In genomic region chr8:78431356-78431755, GRCm38 (mm10) we compare ENCODE assay signal across 11 mouse cellular contexts. TPM values are rescaled to one million over a fixed set of nuclear protein-coding genes. Genes with fewer than 3 reads are reported as not detected.
A peak's percentile ranks its signal among the peaks of the same experiment; 100 is the strongest.
DNase-seq lines count a peak whose midpoint lies in the region; ATAC-seq and TF ChIP-seq lines count a peak whose summit lies in the region.
"Had no signal": no experiment of that assay in that cellular context is flagged by ENCODE, and none has a peak within 500 bp of the region (broad histone marks: within the 10 kb centered on the region; RNA-seq: fewer than 3 reads in every experiment).

No protein-coding gene starts in this region.

- no peak for ATAC-seq in forebrain, embryonic 11.5 days (replicated peaks; ENCODE audit: low FRiP score)
- ATAC-seq in forebrain, embryonic 15.5 days (replicated peaks), result no peak

- no peak for TF ChIP-seq CTCF in thymus, adult 2 months (IDR thresholded peaks at IDR 0.05; ENCODE audit: borderline replicate concordance, control insufficient read depth, extremely low read depth, insufficient read depth, low read length, poor library complexity)

- no peak overlapping the region for H3K4me2 ChIP-seq in forebrain, embryonic 11.5 days (ENCODE audit: low read depth, low read length, severe bottlenecking)
- H3K4me2 ChIP-seq in forebrain, embryonic 15.5 days (replicated peaks), result no peak overlapping the region
- H3K4me2 ChIP-seq: liver, embryonic 15.5 days had no signal

- no peaks in the 10 kb centered on the region for H3K36me3 ChIP-seq in forebrain, embryonic 11.5 days (ENCODE audit: control insufficient read depth, insufficient read depth, low read length)
- H3K36me3 ChIP-seq in forebrain, embryonic 15.5 days, result no peaks in the 10 kb centered on the region
- H3K36me3 ChIP-seq in splenic B cell, adult 2 months (ENCODE audit: control insufficient read depth, insufficient read depth, low read length, poor library complexity, severe bottlenecking), result no peaks in the 10 kb centered on the region
- no peaks in the 10 kb centered on the region for H3K36me3 ChIP-seq in thymus, adult 2 months (ENCODE audit: control insufficient read depth, insufficient read depth, low read length)
- H3K36me3 ChIP-seq: liver, embryonic 15.5 days had no signal

- 3% methylated on average over 4 of the region's 4 CpGs for WGBS in forebrain, embryonic 11.5 days
- 4% methylated on average over 4 of the region's 4 CpGs for WGBS in forebrain, embryonic 15.5 days
- 17% methylated on average over 4 of the region's 4 CpGs for WGBS in large intestine, adult 2 months
- WGBS in thymus, adult 2 months, result 11% methylated on average over 4 of the region's 4 CpGs

- no peaks in the 10 kb centered on the region for H3K9me3 ChIP-seq in forebrain, embryonic 11.5 days (ENCODE audit: control insufficient read depth, low read length)
- no peaks in the 10 kb centered on the region for H3K9me3 ChIP-seq in forebrain, embryonic 15.5 days
- H3K9me3 ChIP-seq: liver, embryonic 15.5 days had no signal

- no peak overlapping the region for H3K27ac ChIP-seq in forebrain, embryonic 11.5 days (ENCODE audit: low read depth, low read length)
- H3K27ac ChIP-seq in forebrain, embryonic 15.5 days (replicated peaks), result no peak overlapping the region
- H3K27ac ChIP-seq in thymus, adult 2 months (ENCODE audit: control insufficient read depth, insufficient read depth, low read length), result no peak overlapping the region
- H3K27ac ChIP-seq: liver, embryonic 15.5 days had no signal

- DNase-seq in forebrain, embryonic 11.5 days (ENCODE audit: low spot score), result peak; percentile 77
- DNase-seq in thymus, postnatal 4 days, result peak; percentile 43
- no peak for DNase-seq in thymus, adult 18-20 months
- peak; percentile 4 for DNase-seq in large intestine, adult 2 months (ENCODE audit: low read depth, low spot score)
- peak; percentile 11 for DNase-seq in splenic B cell, adult 2 months (ENCODE audit: low read depth, low spot score)
- no peak for DNase-seq in frontal cortex, adult 2 months (ENCODE audit: extremely low spot score in 1 of 2, low spot score in 1 of 2)
- no peak for DNase-seq in thymus, adult 2 months

- H3K4me3 ChIP-seq in forebrain, embryonic 11.5 days (ENCODE audit: low read depth, low read length), result no peak overlapping the region
- no peak overlapping the region for H3K4me3 ChIP-seq in forebrain, embryonic 15.5 days
- H3K4me3 ChIP-seq in thymus, adult 2 months (ENCODE audit: control insufficient read depth, insufficient read depth, low read length), result no peak overlapping the region
- H3K4me3 ChIP-seq: erythroblast, embryonic 14.5 days; liver, embryonic 15.5 days had no signal

- peaks cover 75% of the 10 kb centered on the region for H3K27me3 ChIP-seq in forebrain, embryonic 11.5 days (ENCODE audit: control insufficient read depth, insufficient read depth, low read length)
- H3K27me3 ChIP-seq in forebrain, embryonic 15.5 days, result peaks cover 82% of the 10 kb centered on the region
- H3K27me3 ChIP-seq in splenic B cell, adult 2 months (ENCODE audit: control insufficient read depth, insufficient read depth, low read length, poor library complexity, severe bottlenecking), result peaks cover 2% of the 10 kb centered on the region; the same call in 1 of the 2 replicates
- peaks cover 7% of the 10 kb centered on the region; the same call in 1 of the 2 replicates for H3K27me3 ChIP-seq in thymus, adult 2 months (ENCODE audit: control insufficient read depth, insufficient read depth, low read length)

- TF ChIP-seq POLR2A in thymus, adult 2 months (IDR thresholded peaks at IDR 0.05; ENCODE audit: control insufficient read depth, extremely low read depth, insufficient read depth, low read length, poor library complexity), result no peak

- peaks cover 13% of the 10 kb centered on the region for H3K4me1 ChIP-seq in forebrain, embryonic 11.5 days (replicated peaks; ENCODE audit: control insufficient read depth, insufficient read depth, low read length)
- H3K4me1 ChIP-seq in forebrain, embryonic 15.5 days, result peaks cover 33% of the 10 kb centered on the region
- H3K4me1 ChIP-seq in thymus, adult 2 months (replicated peaks; ENCODE audit: control insufficient read depth, insufficient read depth, low read length), result no peaks in the 10 kb centered on the region
- H3K4me1 ChIP-seq: liver, embryonic 15.5 days had no signal

- H3K9ac ChIP-seq in forebrain, embryonic 11.5 days (ENCODE audit: low read length), result no peak overlapping the region
- H3K9ac ChIP-seq in forebrain, embryonic 15.5 days (replicated peaks), result no peak overlapping the region
- H3K9ac ChIP-seq: liver, embryonic 15.5 days had no signal

RNA-seq across cellular contexts. Expression of gene Pou4f2, which starts 5.1 kb away (rescaled TPM):
- polyA plus RNA-seq in forebrain, embryonic 11.5 days (2014; fragmentation: Nextera tagmentation; extraction: Ambion mirVana), result not detected in 2 replicates
- polyA plus RNA-seq in forebrain, embryonic 15.5 days (2015; fragmentation: Nextera tagmentation; extraction: Ambion mirVana), result 0.09 TPM in 1 of 2 replicates, not detected in the other
- not detected in 2 replicates for polyA plus RNA-seq in large intestine, adult 2 months (2012; rRNA removed)
- not detected in 2 replicates for polyA plus RNA-seq in frontal cortex, adult 2 months (2012; rRNA removed)
- polyA plus RNA-seq in thymus, adult 2 months (2012; rRNA removed), result 0.06 TPM in 1 of 2 replicates, not detected in the other
- polyA plus RNA-seq: erythroblast, embryonic 14.5 days; liver, embryonic 15.5 days; stomach, embryonic 14.5 days had no signal

Comparison
In these comparisons a context has a peak if more than half of its experiments do, and no peak if none do; other contexts are left out.
1. DNase-seq: peak in forebrain, embryonic 11.5 days (single experiment), thymus, postnatal 4 days (single experiment), large intestine, adult 2 months (single experiment) and splenic B cell, adult 2 months (single experiment); none in thymus, adult 18-20 months (0 of 2), frontal cortex, adult 2 months (0 of 2) and thymus, adult 2 months (single experiment).